ENCODE assay signal across 9 mouse cellular contexts in genomic region chr5:75977441-75978373, GRCm38 (mm10). TPM values are rescaled to one million over a fixed set of nuclear protein-coding genes. Genes with fewer than 3 reads are reported as not detected.
DNase-seq lines count a peak whose midpoint lies in the region; ATAC-seq and TF ChIP-seq lines count a peak whose summit lies in the region.
"Had no signal": no experiment of that assay in that cellular context is flagged by ENCODE, and none has a peak within 500 bp of the region (broad histone marks: within the 10 kb centered on the region; RNA-seq: fewer than 3 reads in every experiment).

No protein-coding gene starts in this region.

- H3K4me3 ChIP-seq in thymus, adult 2 months (ENCODE audit: control insufficient read depth, insufficient read depth, low read length), result peak overlapping the region; percentile 33
- H3K4me3 ChIP-seq in heart, embryonic 16.5 days (ENCODE audit: low read length), result peak overlapping the region; percentile 70
- H3K4me3 ChIP-seq in limb, embryonic 12.5 days (replicated peaks), result peak overlapping the region; percentile 60
- H3K4me3 ChIP-seq in midbrain, embryonic 16.5 days (ENCODE audit: low read depth, low read length), result peak overlapping the region; percentile 70
- H3K4me3 ChIP-seq: myocyte had no signal

- no peak for TF ChIP-seq CTCF in thymus, adult 2 months (IDR thresholded peaks at IDR 0.05; ENCODE audit: borderline replicate concordance, control insufficient read depth, extremely low read depth, insufficient read depth, low read length, poor library complexity)

- peak overlapping the region; percentile 76 for H3K9ac ChIP-seq in heart, embryonic 16.5 days (ENCODE audit: low read length)
- H3K9ac ChIP-seq in limb, embryonic 12.5 days (replicated peaks), result peak overlapping the region; percentile 61
- peak overlapping the region; percentile 73 for H3K9ac ChIP-seq in midbrain, embryonic 16.5 days (ENCODE audit: low read depth, low read length)

- H3K27me3 ChIP-seq in thymus, adult 2 months (ENCODE audit: control insufficient read depth, insufficient read depth, low read length), result peaks cover 11% of the 10 kb centered on the region; the same call in 1 of the 2 replicates
- peaks cover 25% of the 10 kb centered on the region for H3K27me3 ChIP-seq in heart, embryonic 16.5 days (ENCODE audit: control insufficient read depth, insufficient read depth, low read length)
- H3K27me3 ChIP-seq in limb, embryonic 12.5 days, result peaks cover 71% of the 10 kb centered on the region
- peaks cover 31% of the 10 kb centered on the region for H3K27me3 ChIP-seq in midbrain, embryonic 16.5 days (ENCODE audit: control insufficient read depth, insufficient read depth, low read depth, low read length)

- 8% methylated on average over 54 of the region's 54 CpGs for WGBS in thymus, adult 2 months
- 2% methylated on average over 54 of the region's 54 CpGs for WGBS in heart, embryonic 16.5 days
- under 1% methylated on average over 54 of the region's 54 CpGs for WGBS in limb, embryonic 12.5 days
- 2% methylated on average over 54 of the region's 54 CpGs for WGBS in midbrain, embryonic 16.5 days

- peak; percentile 2 to 8 for DNase-seq in cerebellum, adult 18-20 months
- no peak for DNase-seq in cerebellum, adult 9-11 months
- peak; percentile 4 for DNase-seq in thymus, adult 2 months
- no peak for DNase-seq in thymus, postnatal 10 days (ENCODE audit: low spot score in 2 of 2)

- H3K27ac ChIP-seq in thymus, adult 2 months (ENCODE audit: control insufficient read depth, insufficient read depth, low read length), result no peak overlapping the region
- H3K27ac ChIP-seq in heart, embryonic 16.5 days (ENCODE audit: low read length), result peak overlapping the region; percentile 83
- H3K27ac ChIP-seq in limb, embryonic 12.5 days, result no peak overlapping the region
- H3K27ac ChIP-seq in midbrain, embryonic 16.5 days (ENCODE audit: low read length), result peak overlapping the region; percentile 33; the same call in 1 of the 2 replicates

- H3K4me2 ChIP-seq in heart, embryonic 16.5 days (ENCODE audit: low read depth, low read length), result peak overlapping the region; percentile 96
- peak overlapping the region; percentile 98 for H3K4me2 ChIP-seq in limb, embryonic 12.5 days
- H3K4me2 ChIP-seq in midbrain, embryonic 16.5 days (ENCODE audit: low read length), result peak overlapping the region; percentile 100

- TF ChIP-seq POLR2A in thymus, adult 2 months (IDR thresholded peaks at IDR 0.05; ENCODE audit: control insufficient read depth, extremely low read depth, insufficient read depth, low read length, poor library complexity), result no peak

- H3K9me3 ChIP-seq in heart, embryonic 16.5 days (replicated peaks; ENCODE audit: control insufficient read depth, low read length), result 0 out of 2 replicates have a peak, but pooled peaks cover 3% of the 10 kb centered on the region
- H3K9me3 ChIP-seq in limb, embryonic 12.5 days, result no peaks in the 10 kb centered on the region
- H3K9me3 ChIP-seq in midbrain, embryonic 16.5 days (replicated peaks; ENCODE audit: control insufficient read depth, low read length, poor library complexity, severe bottlenecking), result no peaks in the 10 kb centered on the region

- H3K36me3 ChIP-seq in thymus, adult 2 months (ENCODE audit: control insufficient read depth, insufficient read depth, low read length), result no peaks in the 10 kb centered on the region
- H3K36me3 ChIP-seq in heart, embryonic 16.5 days (ENCODE audit: control insufficient read depth, insufficient read depth), result no peaks in the 10 kb centered on the region
- H3K36me3 ChIP-seq in limb, embryonic 12.5 days, result no peaks in the 10 kb centered on the region
- no peaks in the 10 kb centered on the region for H3K36me3 ChIP-seq in midbrain, embryonic 16.5 days (ENCODE audit: control insufficient read depth, insufficient read depth, low read length)

- peak; percentile 55 for ATAC-seq in heart, embryonic 16.5 days (replicated peaks; ENCODE audit: extremely low read depth, insufficient read depth, low FRiP score)
- ATAC-seq in limb, embryonic 12.5 days (ENCODE audit: insufficient number of reproducible peaks, insufficient read depth, low FRiP score, low TSS enrichment, low read depth), result peak; percentile 38; the same call in 1 of the 2 replicates
- ATAC-seq in midbrain, embryonic 16.5 days, result peak; percentile 79
- no peak for ATAC-seq in activated CD4-positive, CD25-positive, alpha-beta regulatory T cell, adult 4 months

- H3K4me1 ChIP-seq in thymus, adult 2 months (replicated peaks; ENCODE audit: control insufficient read depth, insufficient read depth, low read length), result peaks cover 10% of the 10 kb centered on the region; the same call in 1 of the 2 replicates
- H3K4me1 ChIP-seq in heart, embryonic 16.5 days (ENCODE audit: control insufficient read depth, insufficient read depth, low read length), result peaks cover 9% of the 10 kb centered on the region
- peaks cover 16% of the 10 kb centered on the region for H3K4me1 ChIP-seq in limb, embryonic 12.5 days (replicated peaks)
- H3K4me1 ChIP-seq in midbrain, embryonic 16.5 days (ENCODE audit: control insufficient read depth, insufficient read depth, low read length), result peaks cover 25% of the 10 kb centered on the region

RNA-seq across cellular contexts. Expression of gene Kdr, which starts 0.6 kb away (rescaled TPM):
- 3.2 and 3.7 TPM in 2 replicates for polyA plus RNA-seq in thymus, adult 2 months (2012; rRNA removed)
- 38.5 and 46.2 TPM in 2 replicates for polyA plus RNA-seq in heart, embryonic 16.5 days (2015; fragmentation: Nextera tagmentation; extraction: Ambion mirVana)
- polyA plus RNA-seq in limb, embryonic 12.5 days (2016; fragmentation: Nextera tagmentation; extraction: Ambion mirVana), result 23.4 and 23.5 TPM in 2 replicates
- 22.7 and 26.4 TPM in 2 replicates for polyA plus RNA-seq in midbrain, embryonic 16.5 days (2015; fragmentation: Nextera tagmentation; extraction: Ambion mirVana)
- under 1 TPM in 1 of 2 experiments, not detected in 1; 0.24 TPM for polyA plus RNA-seq in activated CD4-positive, CD25-positive, alpha-beta regulatory T cell, adult 4 months (2017; shearing (Covaris generic))
- polyA plus RNA-seq: myocyte had no signal

Comparison
In these comparisons a context has a peak if more than half of its experiments do, and no peak if none do; other contexts are left out.
1. DNase-seq: peak in cerebellum, adult 18-20 months (2 of 2) and thymus, adult 2 months (single experiment); none in cerebellum, adult 9-11 months (single experiment) and thymus, postnatal 10 days (0 of 2).
2. H3K27ac ChIP-seq: peak in heart, embryonic 16.5 days (single experiment) and midbrain, embryonic 16.5 days (single experiment); none in thymus, adult 2 months (single experiment) and limb, embryonic 12.5 days (single experiment).
3. Peak in every context shown above with its lines, with median percentiles within 50 percentile points of each other: H3K4me3 ChIP-seq, H3K4me2 ChIP-seq and H3K9ac ChIP-seq.